Mouse (Mus musculus) ES-E14 (cell line): ENCODE data around the gene Ctxn1.

Experiments used
- HCFC1 ChIP-seq: IDR thresholded peaks from 2 replicates; pipeline ENCODE4 v1.6.1; 2012; ENCODE audit warnings: low read length, inconsistent platforms, borderline replicate concordance; ENCODE audit not compliant: insufficient read depth
- MAFK ChIP-seq: IDR thresholded peaks from 2 replicates; pipeline ENCODE4 v1.6.1; 2014; ENCODE audit warnings: mild to moderate bottlenecking, low read depth, low read length, inconsistent platforms; ENCODE audit not compliant: insufficient read depth
- ZNF384 ChIP-seq: IDR thresholded peaks from 2 replicates; pipeline ENCODE4 v1.6.1; 2012; ENCODE audit warnings: low read depth, low read length, inconsistent platforms

- TF ChIP-seq MAFK = no peak
- TF ChIP-seq HCFC1 = no peak
- TF ChIP-seq ZNF384 = no peak
Measured at GRCm38 (mm10) chr8:4292738-4293137, 33.7 kb upstream of the Ctxn1 start.
